Mouse (Mus musculus): ENCODE data around the gene Gm49450.
"Not testable (repeated sequence)": the region's sequence is repeated elsewhere in the genome, so short reads cannot be mapped to it uniquely, and the experiment has no call there.

- TF ChIP-seq POLR2A (IDR thresholded peaks at IDR 0.05; ENCODE audit: low read depth, low read length); CTCF (IDR thresholded peaks at IDR 0.05; ENCODE audit: borderline replicate concordance, insufficient read depth, low read length): not testable (repeated sequence)
Measured at GRCm38 (mm10) chr15:98951122-98952062, 2.0 kb downstream of the Gm49450 start.
